Mouse (Mus musculus): Measurements from ENCODE around the gene Drc7. TPM values are rescaled to one million over a fixed set of nuclear protein-coding genes. Genes with fewer than 3 reads are reported as not detected.

The Drc7 gene
- polyA plus RNA-seq, 1 experiment from 2014 or later: 1.2 TPM

- no peaks in the 10 kb centered on the region for H3K4me1 ChIP-seq (replicated peaks; ENCODE audit: control insufficient read depth, insufficient read depth, low read length)
- no peak overlapping the region for H3K27ac ChIP-seq (ENCODE audit: low read depth, low read length)
- no peak overlapping the region for H3K4me2 ChIP-seq (replicated peaks; ENCODE audit: low read depth, low read length)
- no peaks in the 10 kb centered on the region for H3K27me3 ChIP-seq (ENCODE audit: control insufficient read depth, insufficient read depth, low read length)
- no peak for DNase-seq (ENCODE audit: low spot score)
- no peak overlapping the region for H3K4me3 ChIP-seq (ENCODE audit: low read depth, low read length)
- no peak overlapping the region for H3K9ac ChIP-seq (ENCODE audit: low read depth, low read length)
- WGBS: 85% methylated on average over 11 of the region's 11 CpGs
- no peak for ATAC-seq (ENCODE audit: low FRiP score)
- H3K36me3 ChIP-seq (ENCODE audit: control insufficient read depth, insufficient read depth, low read length): no peaks in the 10 kb centered on the region
- H3K9me3 ChIP-seq (ENCODE audit: control insufficient read depth, low read length): no peaks in the 10 kb centered on the region
Measured at GRCm38 (mm10) chr8:95126497-95126896, 71.6 kb downstream of the Drc7 start.

- DNase-seq (ENCODE audit: low spot score) (no peak), ATAC-seq (ENCODE audit: low FRiP score) (peak; percentile 67)
- no peak overlapping the region for H3K4me2 ChIP-seq (replicated peaks; ENCODE audit: low read depth, low read length)
- WGBS: 62% methylated on average over 9 of the region's 9 CpGs
- H3K4me1 ChIP-seq (replicated peaks; ENCODE audit: control insufficient read depth, insufficient read depth, low read length): no peaks in the 10 kb centered on the region
- H3K9me3 ChIP-seq (ENCODE audit: control insufficient read depth, low read length): no peaks in the 10 kb centered on the region
- H3K27me3 ChIP-seq (ENCODE audit: control insufficient read depth, insufficient read depth, low read length): no peaks in the 10 kb centered on the region
- no peak overlapping the region for H3K9ac ChIP-seq (ENCODE audit: low read depth, low read length)
- H3K27ac ChIP-seq (ENCODE audit: low read depth, low read length): no peak overlapping the region
- H3K4me3 ChIP-seq (ENCODE audit: low read depth, low read length): no peak overlapping the region
- H3K36me3 ChIP-seq (ENCODE audit: control insufficient read depth, insufficient read depth, low read length): no peaks in the 10 kb centered on the region
Measured at GRCm38 (mm10) chr8:95127658-95128057, 72.8 kb downstream of the Drc7 start.

Other genes with a start within 250 kb of the Drc7 start
- not detected in 2 replicates for gene Ccl17, start 244.7 kb upstream of the Drc7 start, polyA plus RNA-seq (2014; fragmentation: Nextera tagmentation; extraction: Ambion mirVana)
- gene Coq9, start 216.8 kb upstream of the Drc7 start, polyA plus RNA-seq (2014; fragmentation: Nextera tagmentation; extraction: Ambion mirVana): 52.3 and 55.0 TPM in 2 replicates
- gene Ciapin1, start 216.7 kb upstream of the Drc7 start, polyA plus RNA-seq (2014; fragmentation: Nextera tagmentation; extraction: Ambion mirVana): 124 and 145 TPM in 2 replicates
- gene Polr2c, start 197.7 kb upstream of the Drc7 start, polyA plus RNA-seq (2014; fragmentation: Nextera tagmentation; extraction: Ambion mirVana): 159 and 165 TPM in 2 replicates
- gene Dok4, start 178.8 kb upstream of the Drc7 start, polyA plus RNA-seq (2014; fragmentation: Nextera tagmentation; extraction: Ambion mirVana): 13.5 and 14.7 TPM in 2 replicates
- 18.5 and 19.2 TPM in 2 replicates for gene Ccdc102a, start 137.0 kb upstream of the Drc7 start, polyA plus RNA-seq (2014; fragmentation: Nextera tagmentation; extraction: Ambion mirVana)
- gene Adgrg5, start 131.4 kb upstream of the Drc7 start, polyA plus RNA-seq (2014; fragmentation: Nextera tagmentation; extraction: Ambion mirVana): 0.14 TPM in 2 replicates
- 138 and 160 TPM in 2 replicates for gene Adgrg1, start 80.4 kb upstream of the Drc7 start, polyA plus RNA-seq (2014; fragmentation: Nextera tagmentation; extraction: Ambion mirVana)
- gene Adgrg3, start 37.4 kb upstream of the Drc7 start, polyA plus RNA-seq (2014; fragmentation: Nextera tagmentation; extraction: Ambion mirVana): 2.5 and 4.7 TPM in 2 replicates
- gene Katnb1, start 26.1 kb downstream of the Drc7 start, polyA plus RNA-seq (2014; fragmentation: Nextera tagmentation; extraction: Ambion mirVana): 24.8 and 30.0 TPM in 2 replicates
- 5.2 and 5.7 TPM in 2 replicates for gene Kifc3, start 147.7 kb downstream of the Drc7 start, polyA plus RNA-seq (2014; fragmentation: Nextera tagmentation; extraction: Ambion mirVana)